Mouse (Mus musculus): ENCODE measurements around the gene Sept10.

The Sept10 gene

GRCm38 (mm10) chr10:59221473-59222270, at the start of gene Sept10, which contains the start of gene Sowahc:
Sept10 (minus strand) TSS chr10:59221847.
Sowahc (plus strand) TSS chr10:59221953.
- DNase-seq: peak; percentile 98

GRCm38 (mm10) chr10:59268754-59269153, 47.1 kb upstream of the Sept10 start:
- DNase-seq: no peak

- DNase-seq: no peak
These were observed 46.5 kb upstream of the Sept10 start for GRCm38 (mm10) chr10:59268109-59268508.

DNA sequence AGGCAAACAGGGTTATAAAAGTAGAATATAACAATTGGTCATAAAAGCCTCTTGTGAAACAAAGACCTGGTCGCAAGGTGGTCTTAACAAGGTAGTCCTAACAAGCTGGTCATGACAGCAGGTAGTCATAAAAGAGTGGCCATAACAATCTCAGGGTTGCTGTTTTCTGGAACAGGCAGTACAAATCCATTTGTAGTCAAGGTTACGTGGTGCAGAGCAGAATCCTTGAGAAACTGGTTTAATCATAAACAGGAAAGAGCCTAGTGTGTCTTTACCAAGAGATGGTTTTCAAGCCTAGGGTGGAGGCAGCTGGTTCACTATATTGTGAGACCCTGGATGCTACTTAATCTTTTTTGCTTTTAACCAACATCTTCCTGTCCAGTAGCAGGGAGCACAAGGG, 45.6 kb upstream of the Sept10 start:
- DNase-seq: no peak

- DNase-seq: no peak
These were observed 44.5 kb upstream of the Sept10 start for GRCm38 (mm10) chr10:59266097-59266496.

- no peak for DNase-seq
These were observed 44.0 kb upstream of the Sept10 start for GRCm38 (mm10) chr10:59265674-59266073.

GRCm38 (mm10) chr10:59265067-59265466, 43.4 kb upstream of the Sept10 start:
- no peak for DNase-seq

- no peak for DNase-seq
These were observed 41.3 kb upstream of the Sept10 start for GRCm38 (mm10) chr10:59262979-59263378.

DNA sequence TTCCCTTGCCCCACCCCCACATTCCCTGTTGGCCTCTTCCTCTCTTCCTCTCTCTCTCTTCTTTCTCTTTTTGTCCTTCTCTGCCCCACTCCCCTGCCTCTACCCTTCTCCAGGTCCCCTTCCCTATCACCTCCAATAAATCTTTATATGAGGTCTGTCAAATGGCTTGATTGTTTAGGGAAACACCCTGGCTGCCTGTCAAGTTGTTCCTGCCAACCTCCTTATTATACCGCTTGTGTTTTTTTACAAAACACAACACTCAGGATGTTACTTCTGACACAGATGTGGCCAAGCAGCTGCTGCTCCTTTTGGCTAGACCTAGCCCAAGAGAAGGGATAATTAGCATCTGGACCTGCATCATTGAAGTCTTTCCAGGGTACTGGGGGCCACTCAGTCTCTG, 40.4 kb upstream of the Sept10 start:
- no peak for DNase-seq

DNA sequence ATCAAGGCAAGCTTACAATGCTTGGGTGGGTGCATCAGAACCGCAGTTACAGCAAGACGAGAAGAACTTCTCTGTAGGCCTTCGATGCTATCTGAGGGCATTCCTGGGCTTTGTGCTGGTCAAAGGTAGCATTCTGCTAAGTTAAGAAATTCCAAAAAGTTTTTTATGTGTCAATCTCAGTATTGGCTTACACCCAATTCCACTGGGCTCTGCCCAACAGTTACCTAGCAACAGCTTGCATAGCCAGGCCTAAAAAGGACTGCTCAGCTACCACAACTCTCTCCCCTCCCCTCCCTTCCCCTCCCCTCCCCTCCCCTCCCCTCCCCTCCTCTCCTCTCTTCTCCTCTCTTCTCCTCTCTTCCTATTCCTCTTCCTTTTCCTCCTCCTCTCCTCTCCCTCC, 40.0 kb upstream of the Sept10 start:
- no peak for DNase-seq

- no peak for DNase-seq
These were observed 37.9 kb upstream of the Sept10 start for GRCm38 (mm10) chr10:59259572-59259971.

DNA sequence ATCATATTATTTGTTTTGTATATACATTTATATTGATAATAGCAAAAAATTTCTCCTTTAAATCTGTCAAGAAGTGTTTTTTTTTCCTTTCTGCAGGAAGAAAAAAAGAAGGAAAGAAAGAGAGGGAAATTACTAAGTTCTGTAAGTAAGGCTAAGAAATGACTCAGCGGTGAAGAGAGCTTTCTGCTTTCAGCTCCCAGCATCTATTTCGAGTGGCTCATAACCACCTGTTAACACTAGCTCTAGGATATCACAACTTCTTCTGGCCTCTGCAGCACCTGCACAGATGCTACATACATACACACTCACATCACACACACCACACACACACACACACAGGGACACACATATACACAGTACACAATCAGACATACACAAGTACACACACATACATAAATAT, 34.9 kb upstream of the Sept10 start:
- DNase-seq: no peak

- no peak for DNase-seq
These were observed 32.0 kb upstream of the Sept10 start for GRCm38 (mm10) chr10:59253541-59254079.

- no peak for DNase-seq
These were observed 30.7 kb upstream of the Sept10 start for GRCm38 (mm10) chr10:59252396-59252795.

DNA sequence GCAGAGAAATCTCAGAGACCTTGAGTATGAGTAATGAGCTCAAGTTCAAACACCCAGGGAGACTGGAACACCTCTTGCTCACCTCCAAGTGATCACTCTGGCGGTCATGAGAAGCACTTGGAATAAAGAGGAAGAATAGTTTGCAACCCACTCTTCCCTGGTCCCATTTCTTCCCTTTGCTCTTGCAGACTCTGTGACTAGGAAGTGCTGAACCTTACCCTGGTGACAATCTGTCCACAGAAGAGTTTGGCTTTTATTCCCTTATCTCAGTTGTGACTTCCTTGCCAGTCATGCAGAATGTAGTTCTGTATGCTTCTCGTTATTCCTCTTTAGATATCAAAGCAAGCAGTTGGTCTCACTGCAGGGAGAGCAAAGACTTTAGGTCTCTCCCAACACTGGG, 30.3 kb upstream of the Sept10 start:
- DNase-seq: no peak

DNA sequence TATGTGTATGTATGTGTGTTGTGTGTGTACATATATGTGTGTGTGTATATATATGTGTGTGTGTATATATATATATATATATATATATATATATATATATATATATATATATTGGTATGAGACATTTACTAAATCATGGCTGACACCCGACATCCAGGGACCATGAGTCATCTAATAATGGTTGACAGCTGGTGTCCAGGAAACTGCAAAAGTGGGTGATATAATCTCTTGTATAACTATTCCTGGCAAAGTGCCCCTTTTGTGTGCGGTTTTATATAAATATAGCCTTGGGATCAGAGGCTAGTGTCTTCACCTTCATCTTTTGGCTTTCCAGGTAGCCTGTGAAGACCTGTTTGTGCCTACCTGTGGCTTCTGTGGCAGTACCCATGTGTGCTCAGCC, 29.0 kb upstream of the Sept10 start:
- no peak for DNase-seq

DNA sequence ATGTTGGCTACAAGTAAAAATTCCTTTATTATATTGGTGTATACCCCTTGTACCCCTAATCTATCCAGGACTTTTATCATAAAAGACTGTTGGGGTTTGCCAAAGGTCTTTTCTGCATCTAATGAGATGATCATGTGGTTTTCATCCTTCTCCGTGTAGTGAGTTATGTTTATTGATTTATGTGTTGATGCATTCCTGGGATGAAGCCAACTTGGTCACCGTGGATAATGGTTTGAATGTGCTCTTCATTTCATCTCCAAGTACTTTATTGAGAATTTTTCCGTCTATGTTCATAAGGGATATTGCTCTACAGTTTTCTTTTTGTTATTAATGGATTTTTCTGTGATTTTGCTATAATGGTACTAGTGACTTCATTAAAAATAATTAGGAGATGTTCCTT, 27.9 kb upstream of the Sept10 start:
- no peak for DNase-seq

DNA sequence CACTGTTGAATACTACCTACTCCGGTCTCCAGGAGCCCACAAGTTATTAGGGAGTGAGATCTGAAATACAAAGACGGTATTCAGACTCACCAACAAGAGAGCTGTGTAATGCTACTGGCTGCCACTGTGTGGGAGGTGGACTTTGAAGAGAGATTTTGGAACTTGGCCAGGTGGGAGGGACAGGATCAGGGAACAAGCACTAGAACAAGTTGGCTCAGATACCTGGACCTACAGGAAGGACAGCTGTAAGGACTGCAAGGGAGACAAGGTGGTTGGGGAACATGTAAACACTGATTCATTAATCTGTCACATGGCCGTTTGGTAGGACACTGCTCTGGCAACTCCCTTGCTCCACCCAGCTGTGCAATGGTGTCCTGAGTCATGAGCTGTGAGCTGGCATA, 19.5 kb upstream of the Sept10 start:
- no peak for DNase-seq

DNA sequence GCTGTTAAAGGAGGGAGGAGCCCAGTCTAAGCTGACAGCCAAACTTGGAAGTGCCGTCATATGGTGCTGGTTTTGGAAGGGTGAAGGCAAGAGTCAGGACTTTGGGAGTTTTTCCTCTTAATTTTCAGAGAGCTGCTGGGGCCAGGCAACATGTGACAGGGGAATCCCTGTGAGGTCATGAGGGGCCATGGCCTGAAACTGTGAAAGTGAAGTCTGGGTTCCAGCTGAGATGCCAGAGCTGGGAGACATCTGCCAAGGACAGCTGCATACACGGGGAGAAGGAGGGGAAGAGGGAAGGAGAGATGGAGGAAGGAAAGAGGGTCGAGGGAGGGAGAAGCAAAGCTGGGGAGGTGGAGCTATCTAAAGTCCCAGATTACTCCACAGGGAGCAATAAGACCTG, 16.1 kb upstream of the Sept10 start:
- DNase-seq: no peak

DNA sequence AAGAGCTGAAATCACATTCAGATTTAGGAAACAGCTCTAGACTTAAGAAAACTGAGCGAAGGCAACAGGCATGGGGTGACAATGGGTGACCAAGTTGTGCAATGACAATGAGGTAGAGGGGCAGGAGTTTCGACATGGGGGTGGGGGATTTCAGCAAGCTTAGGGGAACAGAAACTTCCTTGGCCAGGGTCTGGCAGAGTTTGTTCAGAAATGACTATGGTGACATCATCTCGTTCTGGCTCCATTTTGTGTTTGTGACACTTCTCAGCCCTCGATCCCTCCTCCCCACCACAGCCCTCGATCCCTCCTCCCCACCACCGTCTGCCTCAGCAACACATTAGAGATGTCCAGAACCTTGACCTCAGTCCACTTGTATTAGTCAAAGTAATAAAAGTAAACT, 14.8 kb upstream of the Sept10 start:
- no peak for DNase-seq

DNA sequence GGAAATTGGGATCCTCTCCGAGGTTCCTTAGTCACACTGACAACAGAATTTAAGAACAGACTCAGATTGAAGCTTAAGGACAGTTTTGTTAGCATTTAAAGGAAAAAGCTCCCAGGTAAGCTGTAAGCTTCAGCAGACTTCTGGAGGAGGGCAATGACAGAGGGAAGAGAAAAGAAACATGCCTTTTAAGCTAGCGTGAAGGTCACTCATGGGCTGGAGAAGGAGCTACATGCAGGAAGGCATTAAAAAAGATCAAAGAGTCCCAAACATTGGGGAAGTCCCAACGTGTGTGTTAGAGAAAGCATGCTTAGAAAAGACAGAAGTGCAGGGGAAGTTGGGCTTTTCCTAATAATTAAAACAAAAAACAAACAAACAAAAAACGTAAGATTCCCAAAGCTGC, 14.2 kb upstream of the Sept10 start:
- DNase-seq: no peak

DNA sequence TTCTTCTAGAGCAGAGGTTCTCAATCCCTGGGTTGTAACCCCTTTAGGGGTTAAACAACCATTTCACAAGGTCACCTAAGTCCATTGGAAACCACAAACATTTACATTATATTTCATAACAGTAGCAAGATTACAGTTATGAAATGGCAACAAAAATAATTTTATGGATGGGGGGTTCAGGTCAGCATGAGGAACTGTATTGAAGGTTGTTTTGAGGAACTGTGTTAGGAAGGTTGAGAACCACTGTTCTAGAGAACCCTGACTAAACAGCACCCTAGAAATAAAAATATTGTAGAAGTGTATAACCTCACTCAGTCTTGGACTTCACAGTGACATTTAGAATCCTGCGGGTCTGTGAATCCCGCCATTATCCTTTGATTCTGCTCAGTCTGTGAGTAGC, 13.6 kb upstream of the Sept10 start:
- no peak for DNase-seq

- DNase-seq: no peak
These were observed 7.7 kb upstream of the Sept10 start for GRCm38 (mm10) chr10:59229205-59229820.

GRCm38 (mm10) chr10:59225137-59225536, 3.5 kb upstream of the Sept10 start:
- DNase-seq: no peak

All from embryo, embryonic 11 days (tissue).